Mouse (Mus musculus) natural killer cell, adult 2 months (primary cell): ENCODE results near the gene Nacc2.

Experiments
- DNase-seq, 2 experiments: peaks; one replicate each; pipeline ENCODE4 v3.0.0; 2022; ENCODE audit warnings: low spot score in 2 of 2

Nacc2 gene

DNA sequence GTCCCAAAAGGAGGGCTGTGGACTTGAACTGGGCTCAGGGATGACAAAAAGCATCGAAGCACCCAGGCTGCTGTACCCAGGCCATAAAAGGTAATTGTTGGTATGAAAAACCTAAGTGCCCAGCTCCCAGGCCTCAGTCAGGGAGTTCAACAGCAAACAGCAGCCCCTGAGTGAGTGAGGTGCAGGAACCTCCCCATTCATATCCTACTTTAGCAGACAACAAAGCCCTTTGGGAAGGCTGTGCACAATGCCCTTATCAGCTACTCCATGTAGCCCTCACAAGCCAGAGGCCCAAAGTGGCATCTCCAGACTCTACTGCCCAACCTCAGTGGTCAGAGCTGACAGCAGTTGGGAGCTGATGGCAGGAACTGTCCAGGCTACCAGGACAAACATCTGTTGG is 23.2 kb downstream of the Nacc2 start:
- no peak for DNase-seq

DNA sequence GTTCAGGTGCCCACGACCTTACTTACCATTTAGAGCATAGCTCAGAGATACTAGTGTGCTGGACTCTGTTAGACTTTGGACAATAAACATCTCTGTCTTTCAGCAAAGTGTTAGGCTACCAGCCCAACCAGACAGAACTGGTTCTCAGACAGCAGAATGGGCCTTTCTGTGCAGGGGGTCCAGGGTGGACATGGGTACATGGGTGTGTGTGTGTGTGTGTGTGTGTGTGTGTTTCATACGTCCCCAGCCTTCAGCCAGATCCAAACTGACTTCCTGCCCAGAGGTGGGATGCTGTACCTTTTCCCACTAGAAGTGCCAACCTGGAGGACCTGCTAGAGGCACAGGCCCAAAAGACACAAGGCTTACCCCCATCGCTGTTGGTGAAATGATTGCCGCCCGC is 23.8 kb downstream of the Nacc2 start:
- no peak for DNase-seq

DNA sequence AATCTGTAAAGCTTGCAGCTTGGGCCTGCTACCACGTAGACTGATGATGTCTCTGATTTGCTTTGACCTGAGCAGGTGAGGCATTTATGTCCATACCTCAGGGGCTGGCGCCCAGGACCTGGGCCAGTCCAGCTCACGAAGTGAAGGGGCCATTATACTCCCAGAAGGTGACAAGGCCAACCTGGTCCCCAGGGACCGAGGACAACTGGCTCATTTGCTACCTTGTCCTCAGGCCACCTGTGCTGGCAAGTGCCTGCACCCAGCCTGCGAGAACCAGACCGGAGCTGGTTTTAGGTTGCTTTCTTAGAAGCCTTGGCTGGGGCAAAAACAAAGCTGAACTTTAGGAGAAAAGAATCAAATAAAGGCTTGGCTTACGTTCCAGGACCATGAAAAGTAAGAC is 29.1 kb downstream of the Nacc2 start:
- no peak for DNase-seq

DNA sequence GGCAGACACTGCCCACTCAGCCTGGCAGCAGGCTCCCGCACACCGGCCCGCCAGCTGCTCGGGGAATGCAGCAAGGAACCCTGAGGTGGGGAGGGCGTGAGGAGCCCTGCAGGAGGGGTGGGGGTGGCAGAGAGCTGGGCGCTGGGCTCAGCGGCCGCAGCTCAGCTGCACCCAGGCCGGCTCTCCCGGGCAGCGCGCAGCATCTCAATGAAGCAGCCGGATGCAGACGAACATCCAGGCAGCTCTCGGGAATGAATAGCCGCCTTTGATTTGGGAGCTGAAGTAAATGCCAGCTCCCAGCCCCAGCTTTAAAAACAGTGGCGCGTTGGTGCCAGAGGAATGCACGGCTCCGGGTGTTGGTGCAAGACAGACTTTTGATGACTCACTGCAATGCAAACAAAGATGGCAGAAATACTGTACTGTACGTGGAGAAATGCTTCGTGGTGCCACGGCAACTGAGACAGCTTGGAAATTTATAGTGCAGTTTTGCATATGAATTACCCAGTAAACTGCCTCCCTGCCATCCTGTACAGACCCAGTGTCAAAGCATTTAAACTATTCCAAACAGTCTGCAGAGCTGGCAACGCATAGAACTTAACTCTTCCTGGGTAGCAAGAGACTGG is 31.1 kb downstream of the Nacc2 start:
- DNase-seq = no peak

DNA sequence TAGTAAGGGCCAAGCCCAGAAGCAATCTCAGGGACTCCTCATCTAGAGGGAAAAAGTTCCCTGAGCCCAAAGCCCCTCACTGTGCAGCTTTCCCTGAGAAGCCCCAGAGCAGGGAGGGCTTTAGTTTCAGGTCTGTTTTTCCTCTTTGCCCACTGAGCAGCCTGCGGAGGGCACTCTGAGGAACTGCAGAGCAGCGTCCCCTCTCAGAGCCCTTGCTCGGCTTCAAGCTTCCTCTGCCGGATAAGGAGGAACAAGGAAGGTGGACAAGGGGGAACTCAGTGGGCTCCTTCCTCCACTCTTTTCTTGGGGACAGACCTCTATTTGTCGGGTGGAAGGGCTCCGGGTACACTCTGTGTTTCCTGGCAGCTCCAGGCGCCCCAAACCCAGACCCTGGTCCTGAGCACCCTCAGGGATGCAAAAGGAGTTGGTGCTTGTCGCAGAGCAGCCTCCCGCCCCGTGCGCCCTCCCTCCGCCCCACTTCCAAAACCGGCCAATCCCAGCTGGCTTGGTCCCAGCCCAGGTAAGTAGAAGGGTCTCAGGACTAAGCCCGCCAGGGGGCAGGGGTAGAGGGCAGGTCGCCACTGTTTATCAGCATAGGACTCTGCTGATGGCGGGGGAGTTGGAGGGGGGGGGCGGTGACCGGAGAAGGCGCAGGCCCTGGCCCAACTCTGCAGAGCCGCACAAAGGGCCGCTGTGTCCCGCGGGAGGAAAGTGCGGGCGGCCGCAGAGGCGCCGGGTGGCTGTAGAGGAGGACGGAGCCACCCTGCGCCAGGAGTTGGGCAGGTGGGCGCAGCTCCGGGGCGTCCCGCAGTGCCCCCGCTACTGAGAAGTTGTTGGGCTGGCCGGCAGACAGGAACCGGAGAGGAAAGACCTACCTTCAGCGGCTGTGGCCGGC is 31.9 kb downstream of the Nacc2 start:
- no peak for DNase-seq

DNA sequence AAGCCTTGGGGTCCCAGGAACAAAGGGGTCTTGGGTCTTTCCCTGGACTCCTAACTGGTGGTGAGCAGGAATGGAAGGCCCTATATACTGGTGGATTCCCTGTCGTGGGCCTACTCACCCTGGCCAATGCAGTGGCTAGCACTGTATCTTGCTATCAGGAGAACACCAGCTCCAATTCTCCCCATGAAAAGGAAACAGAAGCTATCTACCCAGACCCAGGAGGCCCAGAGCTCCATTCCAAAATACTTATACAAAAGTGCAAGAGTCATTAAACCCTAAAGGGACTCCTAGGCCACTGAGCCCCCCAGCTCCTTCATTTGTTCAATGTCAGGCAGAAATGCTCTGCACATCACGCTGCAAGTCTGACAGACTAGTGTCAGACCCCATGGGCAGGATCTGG is 34.0 kb downstream of the Nacc2 start:
- no peak for DNase-seq

DNA sequence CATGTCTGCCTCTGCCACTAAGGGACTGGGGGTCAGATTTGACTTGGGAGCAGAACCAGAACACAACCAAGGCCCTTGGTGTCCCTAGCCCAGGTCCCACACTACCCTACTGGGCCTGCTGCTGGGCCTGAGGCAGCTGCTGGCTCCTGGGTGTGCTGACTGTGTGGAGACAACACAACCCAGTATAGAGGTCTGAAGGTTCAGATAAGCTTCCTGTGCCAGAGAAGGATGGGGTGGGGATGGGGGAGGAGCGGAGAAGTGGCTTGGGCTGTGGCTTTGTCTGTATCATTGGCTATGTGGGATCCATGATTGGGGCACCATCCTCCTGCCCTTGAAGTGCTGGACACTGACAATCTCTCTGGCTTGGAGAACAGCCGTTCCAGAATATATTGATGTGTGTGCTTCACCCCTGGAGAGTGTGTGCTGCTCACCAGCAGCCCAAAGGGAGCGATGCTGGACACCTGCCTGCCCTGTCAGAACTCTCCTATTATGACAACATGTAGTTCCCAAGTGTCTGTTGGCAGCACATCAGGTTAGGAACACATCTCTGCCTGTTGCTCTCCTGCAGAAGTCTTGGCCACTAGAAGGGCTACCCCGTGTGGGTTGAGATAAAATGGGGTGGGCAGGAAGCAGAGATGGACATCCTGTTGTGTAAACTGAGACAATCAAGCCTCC is 36.0 kb downstream of the Nacc2 start:
- DNase-seq = no peak

DNA sequence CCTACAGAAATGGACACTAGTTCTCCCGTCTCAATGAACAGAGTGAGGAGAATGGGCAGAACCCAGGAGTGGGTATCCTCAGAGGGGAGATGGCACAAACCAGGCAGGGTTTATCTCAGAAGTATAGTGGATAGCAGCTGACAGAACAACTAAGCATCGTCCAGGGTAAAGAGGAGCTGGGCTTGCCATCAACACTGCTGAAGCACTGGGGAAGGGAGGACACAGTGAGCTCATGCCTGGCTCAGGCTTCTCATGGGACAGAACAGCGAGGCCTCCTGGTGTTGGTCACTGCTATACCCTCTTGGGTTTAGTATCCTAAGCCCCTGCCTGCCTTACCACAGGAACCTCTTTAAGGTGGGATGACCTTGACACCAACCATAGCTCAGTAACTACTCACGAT is 36.5 kb downstream of the Nacc2 start:
- DNase-seq = no peak

DNA sequence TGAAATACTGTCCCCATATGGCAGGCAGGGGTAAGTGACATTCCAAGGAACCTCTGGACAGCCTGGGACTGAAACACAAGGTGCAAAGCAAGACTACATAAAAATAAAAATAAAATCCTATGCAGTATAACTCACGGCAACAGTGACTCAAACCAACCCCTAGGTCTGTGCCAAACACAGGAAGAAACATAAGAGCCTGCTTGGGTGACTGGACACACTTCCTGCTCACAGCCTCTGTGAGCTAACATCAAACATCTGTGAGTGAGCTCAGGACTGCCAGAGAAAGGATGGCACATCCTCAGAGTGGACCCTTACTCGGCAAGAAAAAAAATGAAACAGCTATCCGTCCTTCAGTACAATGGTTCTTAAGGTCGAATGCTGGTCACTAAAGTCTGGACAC is 40.1 kb downstream of the Nacc2 start:
- DNase-seq = no peak

DNA sequence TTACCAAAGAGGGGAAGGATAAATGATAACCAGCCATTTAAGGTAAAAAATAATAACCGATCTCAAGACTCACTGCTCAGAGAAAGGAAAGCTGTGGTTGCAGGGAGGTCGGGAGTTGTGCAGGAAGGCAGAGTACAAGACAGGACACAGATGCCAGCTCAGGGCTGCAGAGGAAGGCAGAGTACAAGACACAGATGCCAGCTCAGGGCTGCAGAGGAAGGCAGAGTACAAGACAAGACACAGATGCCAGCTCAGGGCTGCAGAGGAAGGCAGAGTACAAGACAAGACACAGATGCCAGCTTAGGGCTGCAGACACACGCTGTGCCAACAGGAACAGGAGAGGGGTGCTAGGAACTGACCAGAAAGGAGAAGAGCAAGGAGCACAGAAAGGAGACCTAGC is 42.2 kb downstream of the Nacc2 start:
- DNase-seq = no peak

DNA sequence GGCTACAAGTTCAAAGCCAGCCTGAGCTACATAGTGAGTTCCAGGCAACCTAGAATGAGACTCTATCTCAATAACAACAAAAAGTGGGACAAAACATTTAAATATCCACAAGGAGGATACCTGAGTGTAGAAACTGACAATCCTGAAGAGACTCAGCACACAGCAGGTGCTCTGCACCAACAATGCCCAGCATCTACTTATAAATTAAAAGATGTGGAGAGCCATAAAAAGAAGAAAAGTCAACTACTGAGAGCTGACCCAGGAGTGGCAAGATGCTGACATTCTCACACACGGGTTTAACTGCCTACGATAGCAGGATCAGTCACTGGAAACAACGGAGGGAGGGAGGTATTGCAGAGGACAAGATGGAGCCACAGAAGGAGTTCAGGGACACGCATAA is 43.6 kb downstream of the Nacc2 start:
- DNase-seq = no peak

DNA sequence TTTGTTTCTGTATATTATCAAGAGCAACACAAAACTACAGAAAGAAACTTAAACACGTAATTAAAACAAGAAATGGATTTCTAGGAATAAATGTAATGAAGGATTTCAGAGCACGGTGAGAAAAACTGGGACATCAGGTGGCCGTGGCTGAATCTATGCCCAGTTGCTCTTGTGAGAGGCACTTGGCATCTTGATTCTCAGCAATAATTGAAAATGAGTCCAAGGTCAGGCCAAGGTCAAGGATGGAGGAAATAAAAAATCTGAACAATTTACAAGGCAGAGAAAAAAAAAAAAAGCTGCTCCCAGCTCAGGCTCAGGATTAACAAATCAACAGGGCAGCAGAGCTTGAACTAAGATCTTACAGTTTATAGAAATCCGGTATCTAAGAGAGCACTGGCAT is 46.0 kb downstream of the Nacc2 start:
- DNase-seq = no peak

DNA sequence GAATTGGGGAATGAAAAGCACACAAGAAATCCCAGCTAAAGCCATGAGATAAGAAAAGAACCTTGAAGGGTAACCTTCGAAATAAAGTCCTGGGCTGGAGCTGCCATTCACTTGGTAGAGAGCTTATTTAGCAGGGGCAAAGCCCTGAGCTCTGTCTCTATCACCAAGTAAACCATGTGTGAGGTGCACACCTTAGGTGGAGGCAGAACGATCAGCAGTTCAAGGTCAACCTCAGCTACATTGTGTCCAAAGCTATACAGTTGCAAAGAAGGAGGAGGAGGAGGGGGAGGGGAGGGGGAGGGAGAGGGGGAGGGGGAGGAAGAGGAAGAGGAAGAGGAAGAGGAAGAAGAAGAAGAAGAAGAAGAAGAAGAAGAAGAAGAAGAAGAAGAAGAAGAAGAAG is 46.9 kb downstream of the Nacc2 start:
- no peak for DNase-seq

DNA sequence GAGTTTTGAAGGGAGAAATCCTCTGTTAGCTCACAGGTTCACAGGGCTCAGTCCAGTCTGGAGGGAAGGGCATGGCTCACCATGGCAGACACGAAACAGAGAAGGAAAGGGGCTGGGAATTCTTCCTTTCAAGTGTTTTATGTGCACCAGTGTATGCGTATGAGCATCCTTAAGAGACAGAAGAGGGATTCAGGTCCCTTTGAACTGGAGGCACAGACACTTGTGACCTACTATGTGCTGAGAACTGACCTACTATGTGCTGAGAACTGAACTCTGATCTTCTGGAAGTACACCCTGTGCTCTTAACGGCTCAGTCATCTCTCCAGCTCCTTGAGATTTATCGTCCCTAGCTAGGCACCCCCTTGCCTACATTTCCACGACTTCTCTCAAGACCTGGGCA is 48.5 kb downstream of the Nacc2 start:
- DNase-seq = no peak

DNA sequence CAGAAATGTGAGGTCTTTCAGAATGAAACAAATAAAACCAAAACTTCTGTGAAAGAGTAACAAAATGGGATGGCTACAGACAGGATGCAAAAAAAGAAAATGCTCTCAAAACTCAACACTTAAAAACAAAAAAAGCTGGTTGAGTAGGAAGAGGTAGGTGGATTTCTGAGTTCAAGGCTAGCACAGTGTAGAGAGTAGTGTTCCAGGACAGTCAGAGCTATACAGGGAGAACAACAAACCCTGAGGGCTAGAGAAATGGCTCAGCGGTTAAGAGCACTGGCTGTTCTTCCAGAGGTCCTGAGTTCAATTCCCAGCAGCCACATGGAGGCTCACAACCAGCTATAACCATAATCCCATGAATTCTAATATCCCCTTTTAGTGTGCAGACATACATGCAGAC is 54.4 kb downstream of the Nacc2 start:
- DNase-seq = no peak

DNA sequence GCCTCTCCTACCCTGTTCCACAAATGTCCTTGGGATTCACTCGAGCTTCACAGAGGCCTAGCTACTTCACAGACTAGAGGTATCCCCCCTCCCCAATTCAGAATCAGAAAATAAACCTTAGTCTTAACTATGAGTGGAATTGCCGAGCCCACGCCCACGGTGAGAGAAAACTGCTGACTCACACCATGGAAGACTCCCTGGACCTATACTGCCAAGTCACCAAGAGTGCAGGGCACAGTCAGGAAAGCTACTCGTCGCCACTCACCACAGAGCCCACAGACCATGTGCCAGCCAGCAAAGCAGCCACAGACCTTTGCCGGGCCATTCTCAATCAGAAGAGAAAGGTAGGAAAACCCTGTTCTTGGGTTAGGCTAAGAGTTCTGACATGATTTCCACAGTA is 54.8 kb downstream of the Nacc2 start:
- no peak for DNase-seq

DNA sequence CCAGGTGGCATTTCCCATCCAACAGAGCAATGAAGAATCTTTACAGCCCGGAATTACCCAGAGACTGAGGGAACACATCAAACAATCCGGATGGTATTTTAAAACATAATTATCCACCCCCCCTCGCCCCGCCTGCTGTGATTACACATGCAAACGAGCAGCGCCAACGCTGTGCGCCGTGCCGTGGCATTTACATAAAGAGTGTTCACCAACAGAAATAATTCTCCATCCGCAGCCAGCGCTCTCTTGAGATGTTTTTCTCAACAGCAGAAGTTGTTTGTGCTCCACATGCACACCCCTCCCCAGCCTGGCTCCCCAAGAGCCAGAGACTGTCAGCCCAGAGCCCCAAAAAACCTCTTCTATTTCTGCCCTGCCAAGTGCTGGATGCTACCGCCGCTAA is 56.5 kb downstream of the Nacc2 start:
- DNase-seq = no peak

DNA sequence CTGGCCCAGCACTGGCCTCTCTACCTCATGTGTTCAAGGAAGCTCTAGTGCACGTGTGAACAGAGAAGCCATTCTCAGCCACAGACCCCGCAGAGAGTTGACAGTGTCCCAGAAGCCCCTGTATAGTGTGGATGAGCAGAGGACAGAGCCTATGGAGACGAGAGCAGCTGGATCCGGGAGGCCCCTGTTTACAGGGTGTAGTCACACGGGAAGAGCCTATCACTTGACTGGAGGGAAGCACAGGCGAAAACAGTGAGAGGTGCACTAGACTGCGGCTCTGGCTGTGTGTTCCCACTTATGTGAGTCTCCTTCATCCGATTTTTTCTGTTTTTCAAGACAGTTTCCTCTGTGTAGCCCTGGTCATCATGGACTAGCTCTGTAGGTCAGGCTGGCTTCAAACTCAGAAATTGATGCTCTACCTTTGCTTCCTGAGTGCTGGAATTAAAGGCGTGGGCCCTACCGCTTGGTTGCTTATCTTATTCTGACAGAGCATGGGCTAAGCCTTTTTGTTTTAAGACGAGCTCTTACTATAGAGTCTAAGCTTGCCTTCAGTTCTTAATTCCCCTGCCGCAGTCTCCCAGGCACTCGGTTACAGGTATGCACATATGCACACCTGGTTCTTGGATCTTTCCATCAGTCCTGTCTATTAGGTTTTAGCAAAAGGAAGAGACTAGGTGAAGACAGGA is 60.1 kb downstream of the Nacc2 start:
- DNase-seq = no peak

DNA sequence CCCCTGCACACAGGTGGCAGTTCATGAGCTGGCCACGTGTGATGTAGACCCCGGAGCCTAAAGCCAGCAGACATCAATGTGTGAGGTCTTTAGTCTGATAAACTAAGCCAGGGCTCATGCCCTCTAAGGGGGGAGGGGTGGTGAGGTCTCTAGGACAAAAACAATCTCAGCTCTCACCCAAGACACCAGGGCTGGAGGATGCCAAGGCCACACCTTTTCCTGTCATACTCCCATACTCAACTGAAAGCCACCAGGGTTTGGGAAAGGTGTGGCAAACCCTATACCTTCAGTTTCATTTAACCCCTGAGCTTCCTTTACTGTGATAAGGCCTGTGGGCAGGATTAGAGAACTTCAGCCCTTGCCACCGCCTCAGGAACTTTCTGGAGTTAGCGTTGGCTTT is 60.8 kb downstream of the Nacc2 start:
- DNase-seq = no peak

DNA sequence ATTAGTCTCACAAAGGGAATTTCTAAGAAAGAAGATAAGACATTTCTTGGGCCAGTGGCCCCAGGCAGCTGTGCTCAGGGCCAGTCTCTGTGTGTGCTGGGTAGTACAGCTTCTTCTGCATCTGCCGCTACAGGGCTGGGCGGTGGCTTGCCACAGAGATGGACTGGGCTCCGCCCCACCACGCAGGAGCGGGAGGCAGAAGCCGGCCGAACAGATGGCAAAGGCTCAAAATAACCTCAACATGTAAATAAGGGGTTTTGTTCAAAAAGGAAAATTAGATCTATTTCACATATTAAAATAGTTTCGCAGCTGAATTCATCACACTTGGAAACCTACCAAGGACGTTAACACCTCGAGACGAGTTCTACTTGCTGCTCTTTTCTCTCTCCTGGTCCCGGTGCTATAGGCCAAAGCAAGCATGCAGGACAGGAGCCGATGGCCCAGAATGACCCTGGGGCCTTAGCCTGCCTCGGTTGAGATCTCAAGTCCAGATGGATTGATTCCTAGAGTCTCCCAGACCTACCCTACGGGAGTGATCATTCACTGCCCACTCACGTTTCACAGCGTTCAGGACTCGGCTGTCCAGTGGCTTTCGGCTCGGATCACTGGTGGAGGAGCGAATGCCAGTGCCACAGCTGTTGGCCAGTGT is 61.9 kb downstream of the Nacc2 start:
- DNase-seq = no peak

DNA sequence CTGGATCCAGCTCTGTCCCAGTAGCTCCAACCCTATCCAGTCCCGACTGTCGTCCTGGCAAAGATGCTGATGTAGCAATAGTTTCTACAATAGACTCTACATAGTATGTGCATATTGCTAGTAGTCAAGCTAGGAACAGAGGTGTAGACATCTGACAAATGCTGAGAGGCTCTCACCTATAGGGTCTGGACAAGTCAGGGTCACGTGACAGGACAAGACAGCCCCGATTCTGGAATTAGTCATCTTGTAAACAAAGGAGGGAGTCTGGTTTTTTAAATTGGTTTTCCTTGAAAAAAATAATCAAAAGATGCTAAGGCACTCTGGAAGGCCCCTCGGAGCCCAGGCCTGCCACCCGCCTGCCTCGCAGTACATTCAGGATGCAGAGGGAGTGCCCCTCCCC is 66.0 kb downstream of the Nacc2 start:
- no peak for DNase-seq

DNA sequence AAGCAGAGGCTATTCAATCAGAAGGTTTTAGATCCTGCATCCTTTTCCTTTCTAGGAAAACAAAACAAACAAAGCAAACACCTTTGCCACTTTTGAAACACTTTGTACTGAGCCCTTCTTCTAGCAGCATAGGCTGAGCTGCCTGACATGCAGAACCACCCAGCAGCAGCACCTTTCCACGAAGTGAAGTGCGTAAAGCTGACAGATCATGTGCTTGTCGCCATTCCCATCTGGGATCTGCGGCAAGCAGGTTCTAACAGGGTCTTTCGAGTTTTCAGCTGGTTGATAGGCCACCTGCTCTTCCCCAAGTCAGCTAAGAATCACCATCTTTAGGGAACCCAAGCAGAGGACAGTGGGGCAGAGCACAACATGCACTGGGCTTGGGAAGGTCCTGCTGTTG is 66.8 kb downstream of the Nacc2 start:
- DNase-seq = no peak
